Mouse (Mus musculus) midbrain, embryonic 11.5 days (tissue): Measurements from ENCODE around the gene Dnajc17. TPM values are rescaled to one million over a fixed set of nuclear protein-coding genes. Genes with fewer than 3 reads are reported as not detected.

ENCODE experiments used
- ATAC-seq: fragments of 200-750 bp; cut with Nextera tagmentation; 2 replicates; pipeline ENCODE4 v1.8.0; 2017; ENCODE audit warnings: moderate TSS enrichment, moderate library complexity; ENCODE audit not compliant: low FRiP score
- DNase-seq: peaks from one replicate; pipeline ENCODE4 v3.0.0; 2015; ENCODE audit warnings: low spot score; ENCODE audit errors: missing footprints
- H3K27ac ChIP-seq: fragments of 300-500 bp; sonication (generic); 2 replicates; pipeline ENCODE4 v1.5.1; 2014; ENCODE audit warnings: low read depth, low read length
- H3K27me3 ChIP-seq: fragments of 300-500 bp; sonication (generic); 2 replicates; pipeline ENCODE4 v1.6.1; 2014; ENCODE audit warnings: mild to moderate bottlenecking, low read length, moderate library complexity, mixed read lengths; ENCODE audit not compliant: control insufficient read depth, insufficient read depth
- H3K36me3 ChIP-seq: fragments of 300-500 bp; sonication (generic); 2 replicates; pipeline ENCODE4 v1.6.1; 2014; ENCODE audit warnings: mild to moderate bottlenecking, low read length, moderate library complexity, mixed read lengths; ENCODE audit not compliant: control insufficient read depth, insufficient read depth
- H3K4me1 ChIP-seq: fragments of 300-500 bp; sonication (generic); 2 replicates; pipeline ENCODE4 v1.6.1; 2014; ENCODE audit warnings: low read length; ENCODE audit not compliant: control insufficient read depth, insufficient read depth
- H3K4me2 ChIP-seq: fragments of 300-500 bp; sonication (generic); 2 replicates; pipeline ENCODE4 v1.6.1; 2014; ENCODE audit warnings: mild to moderate bottlenecking, moderate library complexity
- H3K4me3 ChIP-seq: fragments of 300-500 bp; sonication (generic); 2 replicates; pipeline ENCODE4 v1.5.1; 2014; ENCODE audit warnings: low read depth, low read length
- H3K9ac ChIP-seq: fragments of 300-500 bp; sonication (generic); 2 replicates; pipeline ENCODE4 v1.6.1; 2014; ENCODE audit warnings: low read length
- H3K9me3 ChIP-seq: fragments of 300-500 bp; sonication (generic); 2 replicates; pipeline ENCODE4 v1.6.1; 2016; ENCODE audit warnings: low read length; ENCODE audit not compliant: control insufficient read depth
- WGBS: fragments of 180-500 bp; shearing (Covaris S2); extraction: QIAGEN DNeasy Blood & Tissue Kit; methylation state at CpG from one replicate; pipeline ENCODE4 v1.1.7; 2014; 5-methylcytosine and 5-hydroxymethylcytosine counted together
- polyA plus RNA-seq: library from polyadenylated mRNA; unstranded; fragments of >200 nt; fragmentation: Nextera tagmentation; extraction: Ambion mirVana; gene quantifications from 2 replicates; pipeline ENCODE4 v1.2.1, GENCODE M21; 2014

Gene Dnajc17
- polyA plus RNA-seq, 1 experiment from 2014 or later = 22.5 TPM

DNA sequence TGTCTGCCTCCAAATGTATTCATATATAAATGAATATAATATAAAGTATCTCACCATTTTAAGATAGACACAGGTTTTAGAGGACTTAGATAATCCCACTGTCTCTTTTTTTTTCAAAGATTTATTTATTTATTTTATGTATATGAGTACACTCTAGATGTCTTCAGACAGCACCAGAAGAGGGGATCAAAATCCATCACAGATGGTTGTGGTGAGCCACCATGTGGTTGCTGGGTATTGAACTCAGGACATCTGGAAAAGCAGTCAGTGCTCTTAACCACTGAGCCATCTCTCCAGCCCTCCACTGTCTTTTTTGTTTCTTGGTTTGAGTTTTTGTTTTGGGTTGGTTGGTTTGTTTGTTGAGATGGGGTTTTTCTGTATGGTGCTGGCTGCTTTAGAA lies 50.8 kb downstream of the Dnajc17 start:
- peaks cover 2% of the 10 kb centered on the region; the same call in 1 of the 2 replicates for H3K36me3 ChIP-seq
- no peak overlapping the region for H3K4me2 ChIP-seq
- no peak overlapping the region for H3K4me3 ChIP-seq

DNA sequence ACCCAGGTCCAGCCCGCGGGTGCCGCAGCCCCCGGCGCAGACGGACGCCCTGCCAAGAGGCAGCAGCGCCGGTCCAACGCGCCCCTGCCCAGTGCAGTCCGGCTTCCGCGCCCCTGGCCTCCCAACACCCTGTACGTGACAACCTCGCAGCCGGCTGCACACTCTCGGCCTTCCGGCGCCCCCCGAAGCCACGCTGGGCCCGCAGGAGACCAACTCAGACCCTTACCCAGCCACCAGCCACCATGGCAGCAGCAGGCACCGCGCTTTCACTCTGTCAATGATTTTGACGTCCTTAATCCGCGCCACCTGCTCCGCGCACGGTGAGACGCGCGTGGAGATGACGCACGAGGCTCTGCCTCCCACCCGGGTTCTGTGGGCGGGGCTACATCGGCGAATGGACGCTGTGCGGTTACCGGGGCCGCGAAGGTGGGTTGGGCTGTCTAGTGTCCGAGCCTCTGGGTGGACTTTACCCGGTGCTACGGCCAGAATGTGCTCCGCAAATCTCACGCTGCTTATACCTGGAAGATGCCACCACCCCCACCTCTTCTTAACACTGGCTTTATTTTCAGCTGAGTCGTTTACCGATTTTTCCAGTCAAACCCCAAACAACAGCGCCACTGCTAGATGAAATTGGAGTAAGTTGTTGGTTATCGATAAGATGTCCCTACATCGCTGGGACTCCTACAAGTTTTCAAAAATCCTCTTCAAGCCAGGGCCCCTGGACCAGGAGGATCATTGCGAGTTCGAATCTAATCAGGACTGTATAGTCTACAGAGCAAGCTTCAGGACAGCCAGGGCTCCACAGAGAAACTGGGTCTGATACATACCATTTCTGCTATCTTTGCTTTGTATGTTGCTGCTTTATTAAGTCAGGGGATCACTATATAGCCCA lies 51.7 kb downstream of the Dnajc17 start, which contains the start of gene Rmdn3:
TSS of gene Rmdn3 (minus strand) at position 354 of the 892 bp plus-strand sequence.
- Histone ChIP-seq H3K4me3 (peak within 1 kb of the TSS; percentile 96), H3K4me2 (peak within 1 kb of the TSS; percentile 91), H3K9me3 (no peaks in the 10 kb centered on the region), H3K9ac (peak within 1 kb of the TSS; percentile 90), H3K36me3 (peaks cover 2% of the 10 kb centered on the region; the same call in 1 of the 2 replicates), H3K27ac (no peak within 1 kb of the TSS; the same call in 1 of the 2 replicates), H3K27me3 (no peaks in the 10 kb centered on the region), H3K4me1 (peaks cover 9% of the 10 kb centered on the region)
- ATAC-seq (peak; percentile 93), DNase-seq (peak; percentile 99)
- WGBS = 1% methylated on average over 57 of the region's 57 CpGs

More for the DNA sequence above, 50.8 kb downstream of the Dnajc17 start:
- H3K9ac ChIP-seq = no peak overlapping the region
- no peaks in the 10 kb centered on the region for H3K9me3 ChIP-seq
- no peak for ATAC-seq
- no peaks in the 10 kb centered on the region for H3K27me3 ChIP-seq
- no peak overlapping the region for H3K27ac ChIP-seq
- DNase-seq = no peak
- peaks cover 9% of the 10 kb centered on the region for H3K4me1 ChIP-seq

DNA sequence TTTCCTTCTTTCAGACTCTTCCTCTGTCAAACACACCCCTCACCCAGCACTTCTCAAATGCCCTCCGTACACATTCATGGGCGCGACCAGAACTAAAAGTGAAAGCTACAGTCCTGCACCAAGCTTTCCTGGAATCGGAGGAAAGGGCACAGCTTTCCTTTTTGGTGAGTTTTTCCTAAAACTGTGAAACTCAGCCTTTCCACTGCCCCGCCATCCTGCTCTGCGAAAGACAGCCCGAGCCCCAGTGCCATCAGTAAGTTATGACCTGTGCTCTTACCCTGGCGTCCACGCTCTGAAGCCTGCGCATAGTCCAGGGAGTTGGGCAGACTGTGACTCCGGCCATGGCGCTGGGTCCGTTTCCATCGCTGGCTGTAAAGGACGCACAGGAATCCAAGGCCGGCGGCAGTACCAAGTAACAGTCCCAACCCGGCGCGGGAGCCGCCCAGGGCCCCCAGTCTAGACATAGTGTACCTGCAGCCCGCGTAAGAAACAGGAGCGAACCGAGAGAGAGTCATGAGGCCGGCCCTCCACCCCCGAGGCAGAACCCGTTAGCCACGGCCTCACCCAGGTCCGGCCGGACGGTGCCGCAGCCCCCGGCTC lies 52.4 kb downstream of the Dnajc17 start:
- H3K9me3 ChIP-seq = no peaks in the 10 kb centered on the region
- no peak overlapping the region for H3K27ac ChIP-seq
- H3K4me3 ChIP-seq = peak overlapping the region; percentile 96
- DNase-seq = no peak
- no peaks in the 10 kb centered on the region for H3K27me3 ChIP-seq
- peaks cover 9% of the 10 kb centered on the region for H3K4me1 ChIP-seq
- ATAC-seq = no peak; the same call in 1 of the 2 replicates
- H3K36me3 ChIP-seq = peaks cover 2% of the 10 kb centered on the region; the same call in 1 of the 2 replicates
- peak overlapping the region; percentile 90 for H3K9ac ChIP-seq
- H3K4me2 ChIP-seq = peak overlapping the region; percentile 91
- WGBS = 8% methylated on average over 34 of the region's 34 CpGs

DNA sequence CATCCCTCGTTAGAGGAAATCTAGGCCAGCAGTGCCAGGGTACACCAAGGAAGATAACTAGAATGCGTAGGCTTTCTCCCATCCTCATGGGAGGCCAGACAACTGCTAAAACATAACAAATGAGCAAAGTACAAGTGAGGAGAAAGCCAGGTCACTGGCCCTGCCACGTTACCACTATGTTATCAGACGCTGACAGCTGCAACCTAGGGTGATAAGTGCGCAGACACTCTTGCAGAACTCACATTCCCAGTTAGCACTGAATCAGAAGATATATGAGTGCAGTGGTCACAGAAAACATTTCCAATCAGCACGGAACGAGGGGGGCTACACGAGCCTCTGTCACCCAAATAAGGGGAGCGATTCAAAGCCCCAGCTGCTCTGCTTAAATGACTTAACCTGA lies 53.2 kb downstream of the Dnajc17 start:
- H3K9ac ChIP-seq = no peak overlapping the region
- 87% methylated on average over 9 of the region's 9 CpGs for WGBS
- no peak overlapping the region for H3K4me3 ChIP-seq
- H3K36me3 ChIP-seq = peaks cover 3% of the 10 kb centered on the region; the same call in 1 of the 2 replicates
- no peak overlapping the region for H3K27ac ChIP-seq
- H3K9me3 ChIP-seq = no peaks in the 10 kb centered on the region
- peaks cover 9% of the 10 kb centered on the region for H3K4me1 ChIP-seq
- ATAC-seq (no peak), DNase-seq (no peak)
- H3K4me2 ChIP-seq = no peak overlapping the region; the same call in 1 of the 2 replicates
- no peaks in the 10 kb centered on the region for H3K27me3 ChIP-seq

DNA sequence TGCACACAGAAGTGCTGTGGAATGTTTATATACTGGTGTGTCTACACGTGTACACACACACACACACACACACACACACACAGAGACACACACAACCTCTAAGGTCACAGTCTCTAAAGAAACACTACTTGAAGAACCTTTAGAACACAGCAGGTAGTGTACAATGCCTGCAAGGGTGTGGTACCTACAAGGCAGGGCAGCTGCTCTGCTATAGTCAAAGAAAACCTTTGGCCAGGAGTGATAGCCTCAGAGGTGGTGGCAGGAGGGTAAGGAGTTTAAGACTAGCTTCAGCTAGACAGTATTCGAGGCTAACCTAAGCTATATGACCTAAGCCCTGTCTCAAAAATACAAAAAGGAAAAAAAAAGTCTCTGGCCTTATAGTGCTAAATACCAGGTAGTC lies 53.9 kb downstream of the Dnajc17 start:
- Histone ChIP-seq H3K9me3 (no peaks in the 10 kb centered on the region), H3K4me2 (no peak overlapping the region), H3K4me3 (no peak overlapping the region), H3K4me1 (peaks cover 9% of the 10 kb centered on the region), H3K27ac (no peak overlapping the region), H3K27me3 (no peaks in the 10 kb centered on the region), H3K9ac (no peak overlapping the region), H3K36me3 (peaks cover 8% of the 10 kb centered on the region)
- 93% methylated on average over 2 of the region's 2 CpGs for WGBS
- DNase-seq = no peak
- no peak for ATAC-seq

DNA sequence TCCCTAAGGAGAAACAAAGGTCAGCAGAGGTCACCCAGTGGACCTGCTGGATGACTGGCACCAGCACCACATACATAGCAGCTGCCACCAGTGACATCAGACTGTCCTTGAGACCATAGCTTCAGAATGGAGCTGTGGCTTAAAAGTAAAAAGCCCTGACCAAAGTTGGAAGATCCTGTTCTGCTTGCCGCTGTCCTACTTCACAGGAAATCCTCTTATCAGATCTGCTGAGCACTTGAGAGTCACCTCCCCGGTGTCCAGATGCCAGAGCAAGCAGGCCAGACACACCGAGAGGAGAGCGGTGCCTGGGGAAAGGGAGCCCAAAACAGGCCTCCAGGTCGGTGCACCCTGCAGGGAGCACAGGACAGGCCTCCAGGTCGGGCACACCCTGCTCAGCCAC lies 56.3 kb downstream of the Dnajc17 start:
- no peak overlapping the region for H3K9ac ChIP-seq
- H3K36me3 ChIP-seq = peaks cover 9% of the 10 kb centered on the region
- DNase-seq (no peak), ATAC-seq (no peak)
- no peaks in the 10 kb centered on the region for H3K9me3 ChIP-seq
- 86% methylated on average over 6 of the region's 6 CpGs for WGBS
- no peak overlapping the region for H3K4me2 ChIP-seq
- no peak overlapping the region for H3K27ac ChIP-seq
- no peaks in the 10 kb centered on the region for H3K27me3 ChIP-seq
- peaks cover 6% of the 10 kb centered on the region for H3K4me1 ChIP-seq
- no peak overlapping the region for H3K4me3 ChIP-seq

DNA sequence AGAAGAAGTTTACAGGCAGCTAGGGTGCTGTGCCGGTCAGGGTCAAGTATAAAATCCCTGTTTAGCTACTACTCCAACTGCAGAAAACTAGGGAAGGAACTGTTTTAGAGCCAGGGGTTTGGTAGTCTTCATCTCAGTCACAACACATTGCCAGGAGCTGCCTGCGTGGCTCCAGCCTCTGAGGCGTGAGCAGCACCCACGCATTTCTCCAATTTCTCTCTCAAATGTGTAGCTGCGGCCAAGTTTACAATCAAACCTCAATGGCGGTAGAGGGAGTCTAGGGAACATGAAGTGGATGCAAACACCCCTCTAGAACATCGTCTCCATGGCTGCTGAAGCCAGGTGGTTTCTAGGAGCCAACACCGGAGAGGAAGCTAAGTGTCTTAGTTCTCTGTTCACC lies 60.8 kb downstream of the Dnajc17 start:
- Histone ChIP-seq H3K27me3 (no peaks in the 10 kb centered on the region), H3K9ac (no peak overlapping the region), H3K4me1 (no peaks in the 10 kb centered on the region), H3K9me3 (no peaks in the 10 kb centered on the region), H3K36me3 (peaks cover 27% of the 10 kb centered on the region), H3K4me3 (no peak overlapping the region), H3K4me2 (no peak overlapping the region), H3K27ac (no peak overlapping the region)
- ATAC-seq (no peak), DNase-seq (no peak)
- 95% methylated on average over 8 of the region's 8 CpGs for WGBS

DNA sequence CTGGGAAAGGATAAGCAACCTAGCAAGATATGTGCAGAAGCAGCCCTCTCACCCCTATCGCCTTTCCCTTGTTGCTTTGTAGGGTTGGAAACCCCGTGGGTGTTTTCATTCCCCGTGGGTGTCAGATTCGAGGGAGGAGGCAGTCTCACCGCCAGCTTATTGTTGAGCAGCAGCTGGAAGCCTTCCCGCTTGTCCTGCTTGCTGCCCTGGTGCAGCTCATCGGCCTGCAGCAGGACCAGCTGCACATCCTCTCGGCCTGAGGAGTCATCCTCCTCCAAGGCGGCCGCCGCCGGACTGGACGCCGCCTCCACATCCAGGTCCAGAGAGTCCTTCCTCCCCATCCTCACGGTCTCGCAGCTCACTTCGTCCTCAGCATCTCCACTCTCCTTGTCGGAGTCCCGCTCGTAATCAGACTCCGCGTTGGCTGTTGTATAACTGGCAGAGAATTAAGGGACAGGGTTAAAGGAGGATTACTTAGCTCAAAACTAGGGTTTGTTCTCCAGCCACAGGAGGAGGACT lies 61.4 kb downstream of the Dnajc17 start:
- no peak overlapping the region for H3K27ac ChIP-seq
- H3K4me3 ChIP-seq = no peak overlapping the region
- no peak overlapping the region for H3K9ac ChIP-seq
- H3K27me3 ChIP-seq = no peaks in the 10 kb centered on the region
- no peaks in the 10 kb centered on the region for H3K9me3 ChIP-seq
- no peak overlapping the region for H3K4me2 ChIP-seq
- 88% methylated on average over 22 of the region's 22 CpGs for WGBS
- H3K36me3 ChIP-seq = peaks cover 27% of the 10 kb centered on the region
- H3K4me1 ChIP-seq = no peaks in the 10 kb centered on the region
- DNase-seq (no peak), ATAC-seq (no peak)

DNA sequence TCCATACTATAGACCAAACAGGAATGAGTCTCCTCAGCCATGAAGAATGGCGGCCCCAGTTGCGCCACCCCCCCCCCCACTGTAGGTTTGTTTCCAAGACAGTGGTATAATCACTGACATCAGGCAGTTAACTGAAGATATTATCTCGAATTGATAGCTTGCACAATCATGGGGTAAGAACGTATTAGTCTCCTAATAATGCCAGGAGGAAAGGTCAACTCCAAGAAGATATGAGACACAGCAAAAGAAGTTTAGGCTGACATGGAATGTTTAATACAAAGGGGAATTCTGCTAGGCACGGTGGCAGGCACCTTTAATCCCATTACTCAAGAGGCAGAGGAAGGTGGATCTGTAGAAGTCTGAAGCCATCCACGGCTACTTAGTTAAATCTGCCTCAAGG lies 62.2 kb downstream of the Dnajc17 start:
- 84% methylated on average over 6 of the region's 6 CpGs for WGBS
- Histone ChIP-seq H3K4me1 (no peaks in the 10 kb centered on the region), H3K9me3 (no peaks in the 10 kb centered on the region), H3K36me3 (peaks cover 28% of the 10 kb centered on the region), H3K4me3 (no peak overlapping the region), H3K27me3 (no peaks in the 10 kb centered on the region), H3K27ac (no peak overlapping the region), H3K4me2 (no peak overlapping the region), H3K9ac (no peak overlapping the region)
- no peak for DNase-seq
- no peak for ATAC-seq
